Mouse (Mus musculus): ENCODE data around the gene Flna. TPM values are rescaled to one million over a fixed set of nuclear protein-coding genes. Genes with fewer than 3 reads are reported as not detected.
"Not testable (repeated sequence)": the region's sequence is repeated elsewhere in the genome, so short reads cannot be mapped to it uniquely, and the experiment has no call there.

The Flna gene
- polyA plus RNA-seq, 1 experiment, result 874 TPM

DNA sequence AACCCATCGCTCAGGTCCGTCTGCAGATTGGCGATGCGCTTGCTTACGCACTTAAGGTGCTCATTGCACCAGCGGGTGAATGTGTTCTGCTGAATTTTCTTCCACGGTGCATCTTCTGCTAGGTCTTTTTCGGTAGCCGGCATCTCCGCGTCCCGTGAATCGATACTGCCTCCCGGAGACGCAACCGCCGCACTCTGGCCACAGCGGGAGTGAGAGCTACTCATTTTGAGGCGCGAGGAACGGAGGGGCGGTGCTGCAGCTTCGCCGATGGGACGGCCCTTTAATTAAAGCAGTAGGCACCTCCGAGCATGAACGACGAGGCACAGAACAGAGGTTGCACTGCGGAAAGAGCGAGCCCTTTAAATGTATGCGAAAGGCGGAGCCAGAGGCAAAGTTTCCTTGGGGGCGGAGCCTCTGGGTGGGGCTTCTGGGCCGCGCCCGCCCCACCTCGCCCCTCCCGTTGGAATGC lies 3.4 kb downstream of the Flna start:
- DNase-seq (ENCODE audit: low read depth), result no peak

DNA sequence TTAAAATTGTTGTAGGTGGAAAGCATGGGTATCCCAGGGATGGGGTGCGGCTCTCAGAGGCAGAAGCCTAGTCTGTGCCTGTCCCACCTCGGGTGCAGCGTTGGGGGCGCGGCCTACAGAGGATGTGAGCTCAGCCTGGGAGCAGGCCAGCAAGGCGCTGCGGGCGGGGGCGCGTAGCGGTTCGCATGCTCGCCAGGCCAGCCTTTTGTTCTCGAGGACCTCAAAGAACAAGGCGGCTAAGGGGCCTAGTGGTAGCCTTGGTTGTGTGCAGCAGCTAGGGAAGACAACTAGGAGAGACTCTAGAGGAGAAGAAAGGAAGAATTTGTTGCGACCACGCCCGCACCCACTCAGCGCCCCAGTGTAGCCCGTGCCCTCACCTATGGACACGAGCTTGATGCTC lies 3.9 kb downstream of the Flna start:
- no peak for DNase-seq (ENCODE audit: low read depth)

DNA sequence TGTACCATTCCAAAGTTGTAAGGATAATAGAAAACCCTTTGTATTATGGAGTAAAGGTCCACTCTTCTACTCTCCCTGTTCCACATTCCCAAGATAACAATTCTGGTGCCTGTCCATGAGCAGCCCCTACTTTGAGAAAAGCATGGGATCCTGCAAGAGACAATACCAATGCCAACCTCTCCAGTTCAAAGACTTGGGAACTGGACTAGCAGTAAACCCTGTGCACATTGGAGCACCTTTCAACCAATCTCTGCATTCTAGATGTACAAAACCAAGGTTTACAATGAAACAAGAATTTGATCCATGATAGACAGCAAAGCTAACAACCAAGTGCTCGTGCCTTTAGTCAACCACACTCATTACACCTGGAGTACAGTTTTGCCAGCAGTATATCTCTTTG lies 4.5 kb downstream of the Flna start:
- DNase-seq (ENCODE audit: low read depth), result no peak

DNA sequence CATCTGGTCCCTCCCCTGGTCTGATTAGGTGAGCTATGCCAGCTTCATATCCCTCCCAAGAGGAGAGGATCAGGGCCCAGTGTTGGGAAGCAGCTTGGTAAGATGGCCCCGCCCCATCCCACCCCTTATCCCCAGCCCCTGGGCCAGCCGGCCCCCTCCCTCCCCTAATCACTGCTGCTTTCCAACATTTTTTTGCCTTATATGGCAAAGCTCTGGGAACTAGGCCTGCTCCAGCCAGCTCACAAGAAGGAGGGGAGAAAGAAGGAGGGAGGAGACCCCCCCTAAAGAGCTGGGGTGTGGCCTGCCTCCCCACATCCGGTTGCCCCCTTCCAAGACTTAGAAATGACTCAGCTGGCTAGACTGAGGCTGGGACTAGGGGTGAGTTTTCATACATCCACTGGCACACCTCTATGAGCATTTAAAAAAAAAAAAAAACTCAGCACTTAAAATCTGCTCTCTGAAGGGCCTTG lies 5.0 kb downstream of the Flna start:
- DNase-seq (ENCODE audit: low read depth), result no peak

DNA sequence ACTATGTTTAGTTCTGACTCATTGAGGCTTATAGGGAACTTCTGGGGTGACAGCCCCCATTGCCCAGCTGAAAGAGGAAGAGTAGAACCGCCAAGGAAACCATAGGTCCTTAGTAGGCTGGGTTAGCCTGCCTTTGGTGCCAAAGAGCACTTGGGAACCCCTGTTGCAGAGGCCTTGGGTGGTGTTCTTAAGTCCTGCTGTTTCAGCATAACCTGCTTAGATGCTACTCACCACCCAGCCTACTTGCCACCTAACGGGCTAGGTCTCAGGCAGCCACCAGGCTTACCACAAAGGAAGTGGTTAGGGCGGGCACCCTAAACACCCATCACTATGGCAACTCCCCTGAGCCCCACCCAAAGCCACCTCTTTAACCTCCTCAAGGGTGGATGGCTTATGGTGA lies 5.8 kb downstream of the Flna start:
- DNase-seq (ENCODE audit: low read depth), result no peak

DNA sequence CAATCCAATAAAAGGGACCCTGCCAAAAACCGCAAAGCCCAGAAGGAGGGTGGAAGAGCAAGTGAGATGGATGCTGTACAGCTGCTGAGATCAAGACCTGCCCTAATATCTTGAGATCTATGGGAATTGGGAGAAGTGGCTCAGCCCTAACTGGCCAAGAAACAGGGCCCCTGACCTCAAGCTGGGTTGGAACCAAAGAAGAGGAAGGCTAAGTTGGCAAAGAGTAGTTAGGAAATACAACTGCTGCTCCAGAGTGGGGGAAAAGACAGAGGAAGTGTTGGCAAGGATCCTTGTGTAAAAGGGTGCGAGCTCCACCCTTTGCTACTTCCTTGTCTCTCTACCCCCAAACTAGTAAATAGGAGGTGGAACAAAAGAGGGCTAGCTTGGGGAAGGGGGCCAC lies 6.2 kb downstream of the Flna start:
- no peak for DNase-seq (ENCODE audit: low read depth)

DNA sequence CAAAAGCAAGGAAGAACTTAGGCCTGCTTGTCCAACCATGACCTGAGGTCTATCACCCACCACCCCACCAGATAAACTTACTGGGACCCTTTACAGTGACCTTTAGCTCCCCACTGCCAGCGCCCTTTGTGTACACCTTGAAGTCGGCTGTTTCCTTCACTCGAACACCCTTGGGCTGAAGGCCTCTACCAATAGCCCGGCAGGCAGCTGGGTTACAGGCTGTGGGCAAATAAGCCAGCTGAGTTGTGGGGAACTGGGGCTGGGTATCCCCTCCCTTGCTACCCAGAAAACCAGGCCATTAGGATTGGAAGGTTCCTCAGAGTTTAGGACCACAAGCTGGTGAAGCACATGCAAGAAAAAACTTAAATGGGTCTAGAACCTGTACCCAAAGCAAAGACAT lies 9.3 kb downstream of the Flna start:
- DNase-seq (ENCODE audit: low read depth), result no peak

DNA sequence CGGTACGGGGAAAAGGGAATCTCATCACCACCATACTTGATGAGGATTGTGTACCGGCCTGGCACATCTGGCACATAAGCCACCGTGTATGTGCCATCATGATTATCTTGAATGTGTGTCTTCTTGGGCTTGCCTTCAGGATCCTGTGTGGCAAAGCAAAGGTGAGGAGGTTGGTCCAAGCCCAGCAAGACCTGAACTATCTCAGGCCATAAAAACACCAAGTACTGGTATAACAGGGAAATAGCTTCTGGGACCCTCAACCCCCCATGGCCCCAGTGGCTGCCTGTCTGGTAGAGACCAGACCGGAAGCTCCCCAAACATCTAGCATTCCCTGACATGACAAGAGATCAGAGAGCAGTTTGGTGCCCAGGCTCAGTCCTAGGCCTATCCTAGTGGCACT lies 16.4 kb downstream of the Flna start:
- DNase-seq (ENCODE audit: low read depth), result no peak

DNA sequence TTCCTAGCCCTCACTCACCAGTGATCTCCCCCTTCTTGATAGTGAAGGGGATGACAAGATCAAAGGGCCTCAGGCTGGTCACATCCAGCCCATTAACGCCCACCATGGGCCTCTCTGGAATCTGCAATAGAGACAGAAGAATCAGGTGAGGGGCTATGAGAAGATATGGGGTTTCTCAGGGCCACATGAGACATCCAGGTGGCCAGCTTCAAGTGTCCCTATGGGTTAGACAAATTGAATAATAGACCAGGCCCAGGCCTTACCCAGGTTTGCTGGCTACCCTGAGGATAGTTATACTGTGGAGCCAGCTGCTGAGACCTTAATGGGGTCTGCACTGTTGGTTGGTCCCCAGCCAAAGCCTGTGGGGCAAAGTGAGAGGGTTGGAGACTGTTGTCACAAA lies 19.6 kb downstream of the Flna start:
- no peak for DNase-seq (ENCODE audit: low read depth)

DNA sequence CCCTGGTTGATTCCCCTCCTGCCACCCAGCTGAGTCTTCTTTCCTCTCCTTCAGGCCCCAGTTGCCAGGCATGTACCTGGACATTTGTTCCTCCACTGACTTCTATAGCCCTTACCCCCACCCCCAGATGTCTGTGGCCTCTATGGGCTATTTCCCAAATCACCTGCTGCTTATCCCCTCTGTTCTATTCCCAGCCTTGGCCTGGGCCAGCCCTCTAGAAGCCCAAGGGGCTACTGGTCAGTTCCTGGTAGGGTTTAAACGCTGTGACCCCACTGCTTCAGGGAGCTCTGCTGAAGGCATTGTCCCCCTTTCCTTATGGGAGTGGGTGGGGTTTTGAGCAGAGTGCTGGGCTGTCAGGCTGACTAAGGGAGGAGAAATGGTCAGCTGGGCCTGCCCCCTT lies 29.5 kb downstream of the Flna start:
- DNase-seq (ENCODE audit: low read depth), result not testable (repeated sequence)

DNA sequence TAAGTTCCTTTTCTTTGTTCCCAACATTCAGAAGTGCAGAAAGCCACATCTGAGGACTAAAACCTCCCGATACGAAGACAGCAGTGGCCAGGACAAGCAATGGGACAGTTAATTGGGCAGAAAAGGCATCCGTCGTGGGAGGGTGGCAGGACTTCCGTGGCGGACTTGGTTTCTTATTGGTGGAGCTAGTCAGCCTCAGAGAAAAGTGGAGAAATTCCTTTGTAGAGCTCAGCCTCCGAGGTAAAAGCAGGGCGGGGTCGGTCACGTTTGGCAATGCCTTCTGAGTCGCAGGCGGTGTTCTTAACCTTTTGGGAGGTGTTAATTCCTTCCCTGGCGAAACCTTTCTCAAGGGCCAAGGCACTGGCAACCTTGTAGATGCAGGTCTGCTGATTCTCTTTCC lies 30.2 kb downstream of the Flna start:
- DNase-seq (ENCODE audit: low read depth), result no peak

DNA sequence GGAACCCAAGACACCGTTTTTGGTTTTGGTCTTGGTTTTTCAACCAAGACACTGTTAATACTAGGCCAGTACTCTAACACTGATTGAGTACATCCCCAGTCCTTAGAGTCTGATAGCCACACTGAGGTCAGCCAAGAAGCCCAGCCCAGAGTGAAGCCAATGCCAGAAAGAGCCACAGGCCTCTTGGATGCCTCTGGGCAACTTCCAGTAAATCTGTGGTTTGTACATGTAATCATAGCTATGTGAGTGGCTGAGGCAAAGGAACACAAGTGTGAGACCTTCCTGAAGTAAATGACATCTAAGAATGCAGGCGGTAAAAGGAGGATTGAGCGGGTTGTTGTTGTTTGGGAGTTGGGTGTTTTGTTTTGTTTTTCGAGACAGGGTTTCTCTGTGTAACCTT lies 31.1 kb downstream of the Flna start:
- no peak for DNase-seq (ENCODE audit: low read depth)

DNA sequence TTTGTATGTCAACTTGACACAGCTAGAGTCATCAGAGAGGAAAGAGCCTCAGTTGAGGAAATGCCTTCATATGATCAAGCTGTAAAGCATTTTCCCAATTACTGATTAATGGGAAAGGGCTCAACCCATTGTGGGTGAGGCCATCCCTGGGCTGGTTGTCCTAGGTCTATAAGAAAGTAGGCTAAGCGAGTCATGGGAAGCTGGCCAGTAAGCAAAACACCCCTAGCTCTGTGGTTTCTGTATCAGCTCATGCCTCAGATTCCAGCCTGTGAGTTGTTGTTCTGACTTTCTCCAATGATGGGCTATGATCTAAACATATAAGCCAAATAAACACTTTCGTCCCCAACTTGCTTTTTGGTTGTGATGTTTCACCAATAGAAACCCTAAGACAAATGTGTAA lies 46.1 kb downstream of the Flna start:
- no peak for DNase-seq (ENCODE audit: low read depth)

DNA sequence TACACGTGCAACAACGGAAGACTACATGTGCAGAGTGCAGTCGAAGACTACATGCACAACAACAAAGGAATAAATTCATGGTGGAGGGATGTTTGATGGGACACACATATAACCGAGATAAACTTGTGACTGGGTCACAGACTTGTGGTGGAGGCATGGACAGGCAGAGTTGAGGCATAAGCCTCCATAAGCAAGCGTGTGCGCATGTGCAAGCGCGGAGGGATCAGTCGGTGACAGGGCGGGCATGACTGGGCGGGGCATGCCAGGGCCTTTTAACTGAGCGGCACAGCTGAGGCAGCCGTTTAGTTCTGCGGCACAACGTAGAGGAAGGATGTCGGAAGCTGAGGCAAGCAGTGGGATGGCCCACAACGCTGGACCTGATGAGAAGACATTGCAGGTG lies 72.7 kb downstream of the Flna start, which contains the start of gene Tktl1:
Gene Tktl1 (plus strand): TSS at position 301 of the 400 bp plus-strand sequence.
- DNase-seq (ENCODE audit: low read depth), result no peak

Other genes with a start within 250 kb of the Flna start
- gene Irak1, start 225.9 kb downstream of the Flna start, polyA plus RNA-seq (2012; rRNA removed), result 230 and 236 TPM in 2 replicates
- 1.7 TPM in 2 replicates for gene Opn1mw, start 122.4 kb downstream of the Flna start, polyA plus RNA-seq (2012; rRNA removed)
- 7.8 and 16.5 TPM in 2 replicates for gene Mecp2, start 114.5 kb downstream of the Flna start, polyA plus RNA-seq (2012; rRNA removed)
- not detected in 2 replicates for gene Tex28, start 82.0 kb downstream of the Flna start, polyA plus RNA-seq (2012; rRNA removed)
- gene Tktl1, start 72.6 kb downstream of the Flna start, polyA plus RNA-seq (2012; rRNA removed), result not detected in 2 replicates
- gene Emd, start 4.9 kb upstream of the Flna start, polyA plus RNA-seq (2012; rRNA removed), result 54.6 and 56.1 TPM in 2 replicates
- gene Rpl10, start 21.0 kb upstream of the Flna start, polyA plus RNA-seq (2012; rRNA removed), result 2,430 and 2,738 TPM in 2 replicates
- 160 and 171 TPM in 2 replicates for gene Taz, start 32.1 kb upstream of the Flna start, polyA plus RNA-seq (2012; rRNA removed)
- 26.7 and 33.1 TPM in 2 replicates for gene Dnase1l1, start 32.5 kb upstream of the Flna start, polyA plus RNA-seq (2012; rRNA removed)
- gene Atp6ap1, start 47.3 kb upstream of the Flna start, polyA plus RNA-seq (2012; rRNA removed), result 445 and 453 TPM in 2 replicates
- gene Gdi1, start 55.2 kb upstream of the Flna start, polyA plus RNA-seq (2012; rRNA removed), result 180 and 211 TPM in 2 replicates
- gene Fam50a, start 63.2 kb upstream of the Flna start, polyA plus RNA-seq (2012; rRNA removed), result 13.3 and 19.5 TPM in 2 replicates
- gene Plxna3, start 79.2 kb upstream of the Flna start, polyA plus RNA-seq (2012; rRNA removed), result 24.7 and 30.8 TPM in 2 replicates
- 84.5 and 107 TPM in 2 replicates for gene Lage3, start 103.8 kb upstream of the Flna start, polyA plus RNA-seq (2012; rRNA removed)
- gene Ubl4a, start 123.4 kb upstream of the Flna start, polyA plus RNA-seq (2012; rRNA removed), result 47.6 and 59.2 TPM in 2 replicates
- gene Slc10a3, start 123.5 kb upstream of the Flna start, polyA plus RNA-seq (2012; rRNA removed), result 27.1 and 30.5 TPM in 2 replicates
- gene Fam3a, start 143.5 kb upstream of the Flna start, polyA plus RNA-seq (2012; rRNA removed), result 64.3 and 70.1 TPM in 2 replicates
- 20.6 and 21.6 TPM in 2 replicates for gene Ikbkg, start 143.5 kb upstream of the Flna start, polyA plus RNA-seq (2012; rRNA removed)
- gene G6pdx, start 179.4 kb upstream of the Flna start, polyA plus RNA-seq (2012; rRNA removed), result 190 and 227 TPM in 2 replicates
- not detected in 2 replicates for gene Gm6880, start 231.6 kb upstream of the Flna start, polyA plus RNA-seq (2012; rRNA removed)

All from gonadal fat pad, adult 2 months (tissue).